Mouse (Mus musculus): ENCODE measurements around the gene Lhfpl2. TPM values are rescaled to one million over a fixed set of nuclear protein-coding genes. Genes with fewer than 3 reads are reported as not detected.

Lhfpl2 gene
- polyA plus RNA-seq, 1 experiment from 2014 or later: 33.0 TPM

GRCm38 (mm10) chr13:94171612-94172011 is 114.0 kb downstream of the Lhfpl2 start:
- no peak for DNase-seq (ENCODE audit: low read depth, low spot score)
- TF ChIP-seq CTCF (IDR thresholded peaks at IDR 0.05): no peak
- H3K27me3 ChIP-seq: no peaks in the 10 kb centered on the region
- POLR2A ChIA-PET: no interaction called here
- CTCF ChIA-PET: no interaction called here
- no peak for ATAC-seq
- in situ Hi-C loops (cut with MboI; ENCODE audit: low pct_unique_long_range_greater_than_20kb): no loop called here

GRCm38 (mm10) chr13:94172533-94173310 is 115.1 kb downstream of the Lhfpl2 start:
- DNase-seq (ENCODE audit: low read depth, low spot score) (no peak), ATAC-seq (no peak)
- CTCF ChIA-PET: no interaction called here
- H3K27me3 ChIP-seq: no peaks in the 10 kb centered on the region
- in situ Hi-C loops (cut with MboI; ENCODE audit: low pct_unique_long_range_greater_than_20kb): no loop called here
- no peak for TF ChIP-seq CTCF (IDR thresholded peaks at IDR 0.05)
- POLR2A ChIA-PET: no interaction called here

GRCm38 (mm10) chr13:94173633-94174576 is 116.3 kb downstream of the Lhfpl2 start:
- ATAC-seq (no peak), DNase-seq (ENCODE audit: low read depth, low spot score) (no peak)
- TF ChIP-seq CTCF (IDR thresholded peaks at IDR 0.05): no peak
- H3K27me3 ChIP-seq: no peaks in the 10 kb centered on the region
- ChIA-PET POLR2A (no interaction called here), CTCF (interaction anchor here (1.0 to 2.0 kb wide), 2 partner anchors 17 to 19 kb away, joined by 3 to 6 read pairs; no protein-coding TSS in a partner anchor)
- in situ Hi-C loops (cut with MboI; ENCODE audit: low pct_unique_long_range_greater_than_20kb): no loop called here

GRCm38 (mm10) chr13:94174577-94175279 is 117.1 kb downstream of the Lhfpl2 start:
- TF ChIP-seq CTCF (IDR thresholded peaks at IDR 0.05): no peak
- ATAC-seq (no peak), DNase-seq (ENCODE audit: low read depth, low spot score) (no peak)
- POLR2A ChIA-PET: no interaction called here
- no peaks in the 10 kb centered on the region for H3K27me3 ChIP-seq
- CTCF ChIA-PET: interaction anchor here (1.0 to 2.0 kb wide), 2 partner anchors 18 to 20 kb away, joined by 3 to 6 read pairs; no protein-coding TSS in a partner anchor
- in situ Hi-C loops (cut with MboI; ENCODE audit: low pct_unique_long_range_greater_than_20kb): no loop called here

GRCm38 (mm10) chr13:94175379-94176050 is 117.9 kb downstream of the Lhfpl2 start:
- TF ChIP-seq CTCF (IDR thresholded peaks at IDR 0.05): no peak
- DNase-seq (ENCODE audit: low read depth, low spot score) (no peak), ATAC-seq (no peak)
- ChIA-PET POLR2A (no interaction called here), CTCF (interaction anchor here (2.0 kb wide), 1 partner anchor 19 kb away, joined by 6 read pairs; no protein-coding TSS in a partner anchor)
- in situ Hi-C loops (cut with MboI; ENCODE audit: low pct_unique_long_range_greater_than_20kb): no loop called here
- H3K27me3 ChIP-seq: no peaks in the 10 kb centered on the region

- no peak for TF ChIP-seq CTCF (IDR thresholded peaks at IDR 0.05)
- in situ Hi-C loops (cut with MboI; ENCODE audit: low pct_unique_long_range_greater_than_20kb): no loop called here
- ATAC-seq (no peak), DNase-seq (ENCODE audit: low read depth, low spot score) (no peak)
- ChIA-PET POLR2A (interaction anchor here (1.4 kb wide), 1 partner anchor 10 kb away, joined by 4 read pairs; no protein-coding TSS in a partner anchor), CTCF (interaction anchor here (0.7 to 1.8 kb wide), 2 partner anchors 9 to 15 kb away, joined by 4 to 5 read pairs; no protein-coding TSS in a partner anchor)
- H3K27me3 ChIP-seq: no peaks in the 10 kb centered on the region
Observed at GRCm38 (mm10) chr13:94177148-94177547, 119.6 kb downstream of the Lhfpl2 start.

GRCm38 (mm10) chr13:94178401-94179040 is 120.9 kb downstream of the Lhfpl2 start:
- ChIA-PET CTCF (interaction anchor here (1.6 to 1.8 kb wide), 2 partner anchors 10 to 27 kb away, joined by 4 to 5 read pairs; no protein-coding TSS in a partner anchor), POLR2A (interaction anchor here (1.4 kb wide), 1 partner anchor 11 kb away, joined by 4 read pairs; no protein-coding TSS in a partner anchor)
- DNase-seq (ENCODE audit: low read depth, low spot score) (peak; percentile 80), ATAC-seq (peak; percentile 65)
- no peaks in the 10 kb centered on the region for H3K27me3 ChIP-seq
- in situ Hi-C loops (cut with MboI; ENCODE audit: low pct_unique_long_range_greater_than_20kb): no loop called here
- TF ChIP-seq CTCF (IDR thresholded peaks at IDR 0.05): no peak

GRCm38 (mm10) chr13:94180477-94181420 is 123.2 kb downstream of the Lhfpl2 start:
- no peak for TF ChIP-seq CTCF (IDR thresholded peaks at IDR 0.05)
- in situ Hi-C loops (cut with MboI; ENCODE audit: low pct_unique_long_range_greater_than_20kb): no loop called here
- ChIA-PET POLR2A (interaction anchor here (0.6 kb wide), 1 partner anchor 25 kb away, joined by 8 read pairs; no protein-coding TSS in a partner anchor), CTCF (interaction anchor here (1.5 to 1.6 kb wide), 2 partner anchors 25 to 112 kb away, joined by 4 to 8 read pairs; no protein-coding TSS in a partner anchor)
- DNase-seq (ENCODE audit: low read depth, low spot score): no peak
- no peak for ATAC-seq
- H3K27me3 ChIP-seq: no peaks in the 10 kb centered on the region
